Mouse (Mus musculus) erythroblast, embryonic 14.5 days (primary cell): ENCODE measurements around the gene Srek1.

Experiments
- GATA1 ChIP-seq: IDR thresholded peaks from 2 replicates; pipeline ENCODE4 v1.6.1; 2012; ENCODE audit warnings: low read length, inconsistent platforms, mixed read lengths
- TAL1 ChIP-seq: IDR thresholded peaks from 3 replicates; pipeline ENCODE4 v1.6.1; 2012; ENCODE audit warnings: low read length, inconsistent platforms, mixed read lengths

DNA sequence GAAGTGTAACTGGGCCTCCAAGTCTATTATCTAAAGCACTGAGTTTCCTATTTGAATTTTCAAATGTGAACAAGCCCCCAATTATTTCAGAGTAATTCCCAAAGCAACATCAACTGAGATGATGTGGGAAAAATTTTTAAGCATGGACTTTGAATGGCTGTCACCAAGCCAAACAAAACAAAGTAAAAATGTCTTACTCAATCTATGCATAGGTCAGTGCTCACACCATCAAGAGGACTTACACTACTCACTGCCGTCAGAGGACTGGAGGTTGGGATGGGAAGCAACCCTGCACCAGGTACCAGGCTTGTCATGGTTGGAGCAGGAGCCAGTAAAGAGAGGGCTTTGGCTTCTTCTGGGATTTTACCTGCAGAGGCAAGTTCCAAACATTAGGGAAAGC lies 10.8 kb downstream of the Srek1 start:
- TF ChIP-seq TAL1 = no peak
- TF ChIP-seq GATA1 = no peak
